Mouse (Mus musculus) neutrophil, adult 65 days (primary cell): Measurements from ENCODE around the gene Csta1. TPM values are rescaled to one million over a fixed set of nuclear protein-coding genes. Genes with fewer than 3 reads are reported as not detected.

Experiments
- total RNA-seq: library from RNA; stranded (reverse); gene quantifications from 2 replicates; pipeline ENCODE4 v1.2.4, GENCODE M21; 2023

The Csta1 gene
- not detected in 2 replicates for total RNA-seq

DNA sequence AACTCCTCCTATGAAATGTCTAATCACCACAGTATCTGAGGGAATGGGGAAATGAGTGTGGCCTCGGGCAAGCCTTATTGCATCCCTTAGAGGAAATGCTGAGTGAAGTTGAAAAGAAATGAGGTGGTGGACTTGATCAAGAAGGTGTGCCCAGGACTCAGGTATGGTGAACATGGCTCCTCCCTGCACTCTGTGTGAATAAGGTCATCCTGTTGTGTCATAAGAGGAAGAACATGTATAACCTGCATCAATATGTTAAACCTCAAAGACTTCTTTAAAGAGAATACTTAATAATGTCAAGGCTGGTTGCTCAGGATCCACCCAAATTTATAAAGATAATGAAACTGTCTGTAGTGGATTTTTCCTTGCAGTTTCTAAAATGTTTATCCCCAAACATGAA, at the start of gene Csta1:
Gene Csta1 (minus strand): TSS at position 101 of the 400 bp plus-strand sequence.

DNA sequence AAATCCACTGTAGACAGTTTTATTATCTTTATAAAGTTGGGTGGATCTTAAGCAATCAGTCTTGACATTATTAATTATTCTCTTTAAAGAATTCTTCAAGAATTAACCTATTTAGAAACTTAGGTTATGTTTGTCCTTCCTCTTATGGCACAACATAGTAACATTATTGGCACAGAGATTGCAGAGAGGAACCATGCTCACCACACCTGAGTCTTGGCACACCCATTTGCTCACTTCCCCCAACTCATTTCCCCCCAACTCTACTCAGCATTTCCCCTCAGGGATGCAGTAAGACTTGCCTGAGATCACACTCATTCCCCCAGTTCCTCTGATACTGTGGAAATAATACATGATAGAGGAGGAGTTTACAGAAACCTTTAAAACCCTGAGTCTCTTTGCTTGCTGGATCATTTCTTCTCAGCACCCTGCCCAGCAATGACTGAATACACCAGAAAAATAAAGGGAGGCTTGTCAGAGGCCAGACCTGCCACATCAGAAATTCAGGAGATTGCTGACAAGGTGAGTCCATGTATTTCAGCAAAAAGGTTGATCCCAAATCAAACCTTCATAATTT, 25.4 kb upstream of the Csta1 start, which contains the start of gene Stfa2l1:
Gene Stfa2l1 (plus strand): TSS at position 410 of the 574 bp plus-strand sequence.

DNA sequence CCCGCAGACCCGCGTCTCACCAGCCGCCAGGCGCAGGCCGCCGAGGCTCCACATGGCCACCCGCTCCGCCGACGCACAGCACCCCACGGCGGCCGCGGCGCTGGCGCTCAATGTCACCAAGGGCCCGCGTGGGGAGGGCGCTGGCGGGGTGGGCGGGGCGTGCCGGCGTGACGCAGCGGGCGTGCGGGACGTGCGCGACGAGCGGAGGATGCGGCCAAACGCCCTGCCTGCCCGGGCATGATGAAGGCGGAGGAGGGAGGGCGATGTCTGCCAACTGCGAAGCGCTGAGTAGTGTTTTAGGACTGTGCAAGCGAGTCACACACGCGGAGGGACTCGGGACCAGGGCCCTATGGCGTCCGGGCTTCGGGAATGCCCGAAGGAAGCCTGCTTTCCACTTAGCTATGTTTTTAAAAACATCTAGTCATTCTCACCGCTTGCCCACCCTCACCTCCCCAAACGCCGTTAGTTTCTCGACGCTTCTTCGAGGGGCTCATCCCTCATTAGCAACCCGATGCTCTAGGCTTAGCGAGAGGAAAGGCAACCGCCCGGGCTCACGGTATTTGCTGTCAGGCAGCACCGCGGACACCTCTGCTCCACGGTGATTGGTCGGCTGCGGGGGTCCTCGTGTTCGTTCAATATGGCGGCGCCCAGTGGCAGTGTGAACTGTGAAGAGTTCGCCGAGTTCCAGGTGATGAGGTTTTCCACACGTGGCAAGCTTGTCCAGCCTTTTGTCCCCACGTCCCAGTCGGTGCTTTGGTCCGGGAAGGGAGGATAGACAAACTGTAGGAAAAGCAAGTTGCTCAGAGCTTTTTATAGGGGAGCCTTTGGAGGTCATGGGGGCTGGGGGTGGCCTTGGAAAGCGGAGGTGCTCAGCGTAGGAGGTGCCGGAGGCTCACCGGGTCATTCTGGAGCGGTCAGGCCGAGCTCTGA, 59.3 kb downstream of the Csta1 start, which contains the start of the genes Fam162a and Ccdc58:
Gene Fam162a (minus strand): TSS at position 145 of the 930 bp plus-strand sequence.
Gene Ccdc58 (plus strand): TSS at position 236 of the 930 bp plus-strand sequence.

Other genes with a start within 250 kb of the Csta1 start
- 23.1 and 23.2 TPM in 2 replicates for gene Parp9, start 192.8 kb downstream of the Csta1 start, total RNA-seq
- gene Dtx3l, start 192.1 kb downstream of the Csta1 start, total RNA-seq, result 15.1 and 18.5 TPM in 2 replicates
- 61.6 and 72.1 TPM in 2 replicates for gene Kpna1, start 152.5 kb downstream of the Csta1 start, total RNA-seq
- 4.1 and 5.4 TPM in 2 replicates for gene Wdr5b, start 90.1 kb downstream of the Csta1 start, total RNA-seq
- 9.1 and 12.7 TPM in 2 replicates for gene Fam162a, start 59.6 kb downstream of the Csta1 start, total RNA-seq
- 4.1 and 7.6 TPM in 2 replicates for gene Ccdc58, start 59.6 kb downstream of the Csta1 start, total RNA-seq
- gene Stfa2l1, start 25.6 kb upstream of the Csta1 start, total RNA-seq, result 53.6 and 61.3 TPM in 2 replicates
- 20.4 and 30.4 TPM in 2 replicates for gene Gm5483, start 53.0 kb upstream of the Csta1 start, total RNA-seq
- gene Gm5416, start 79.2 kb upstream of the Csta1 start, total RNA-seq, result not detected in 2 replicates
- not detected in 2 replicates for gene 2010005H15Rik, start 90.2 kb upstream of the Csta1 start, total RNA-seq
- gene Stfa1, start 145.7 kb upstream of the Csta1 start, total RNA-seq, result 4.2 and 5.7 TPM in 2 replicates
- gene BC117090, start 203.1 kb upstream of the Csta1 start, total RNA-seq, result not detected in 2 replicates
- 2.0 and 2.5 TPM in 2 replicates for gene BC100530, start 236.5 kb upstream of the Csta1 start, total RNA-seq